Mouse (Mus musculus) cerebral cortex, adult 2 months (tissue): ENCODE data around the gene Phf20.

Experiments
- WGBS: fragments of 180-500 bp; shearing (Covaris S2); methylation state at CpG from one replicate; pipeline ENCODE4 v1.1.7; 2018; 5-methylcytosine and 5-hydroxymethylcytosine counted together

Phf20 gene

DNA sequence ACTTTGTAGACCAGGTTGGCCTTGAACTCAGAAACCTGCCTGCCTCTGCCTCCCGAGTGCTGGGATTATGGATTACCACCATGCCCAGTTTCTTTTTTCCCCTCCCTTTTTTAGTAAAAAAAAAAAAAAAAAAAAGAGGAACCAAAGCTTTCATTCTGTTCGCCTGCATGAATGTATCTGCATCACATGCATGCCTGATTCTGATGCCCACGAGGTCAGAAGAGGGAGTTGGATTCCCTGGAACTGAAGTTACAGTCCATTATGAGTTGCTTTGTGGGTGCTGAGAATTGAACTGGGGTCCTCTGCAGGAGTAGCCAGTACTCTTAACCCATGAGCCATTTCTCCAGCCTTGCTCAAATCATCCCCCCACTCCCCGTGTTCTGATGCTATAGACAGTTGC is 5.2 kb downstream of the Phf20 start:
- WGBS = 83% methylated on average over 4 of the region's 4 CpGs

DNA sequence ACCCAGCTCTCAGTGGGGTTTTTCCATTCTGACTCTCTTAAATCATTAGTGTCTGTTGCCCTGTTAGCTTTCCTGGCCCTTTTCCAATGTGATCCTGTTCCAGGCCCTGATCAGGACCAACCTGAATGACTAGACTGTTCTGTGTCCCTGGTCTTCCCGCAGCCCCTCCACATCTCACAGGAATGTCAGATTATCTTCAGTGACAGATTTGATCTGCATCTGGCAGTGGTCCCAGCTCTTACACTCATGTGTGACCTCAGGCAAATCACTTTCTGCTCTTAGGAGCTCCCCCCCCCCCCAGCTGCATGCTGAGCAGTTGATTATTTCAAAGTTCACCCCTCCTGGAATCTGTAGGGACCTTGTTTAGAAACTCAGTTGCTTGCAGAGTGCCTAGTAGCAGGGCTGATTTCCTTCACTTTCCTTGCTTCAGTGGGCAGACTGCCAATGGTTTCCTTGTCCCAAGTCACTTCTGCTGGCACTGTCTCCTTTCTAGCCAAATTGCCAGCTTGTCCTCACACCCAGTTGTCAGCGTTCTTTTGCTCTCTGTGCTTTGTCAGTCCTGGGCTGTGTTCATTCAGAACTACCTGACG is 6.7 kb downstream of the Phf20 start:
- WGBS = 32% methylated on average over 3 of the region's 3 CpGs

DNA sequence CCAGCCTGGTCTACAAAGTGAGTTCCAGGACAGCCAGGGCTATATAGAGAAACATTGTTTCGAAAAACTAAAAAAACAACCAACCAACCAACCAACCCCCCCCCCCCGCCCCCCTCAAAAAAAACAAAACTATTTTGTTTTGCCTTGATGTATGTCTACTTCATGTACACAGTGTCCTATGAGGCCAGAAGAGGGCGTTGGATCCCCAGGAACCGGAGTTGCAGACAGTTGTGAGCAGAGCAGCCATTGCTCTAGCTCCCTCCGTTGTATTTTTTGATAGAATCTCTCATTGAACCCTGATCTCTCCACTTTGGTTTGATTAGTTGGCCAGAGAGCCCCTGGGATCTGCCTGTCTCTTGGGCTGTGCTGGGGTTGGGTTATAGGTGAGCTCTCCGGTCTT is 7.7 kb downstream of the Phf20 start:
- WGBS = 90% methylated on average over 6 of the region's 6 CpGs

DNA sequence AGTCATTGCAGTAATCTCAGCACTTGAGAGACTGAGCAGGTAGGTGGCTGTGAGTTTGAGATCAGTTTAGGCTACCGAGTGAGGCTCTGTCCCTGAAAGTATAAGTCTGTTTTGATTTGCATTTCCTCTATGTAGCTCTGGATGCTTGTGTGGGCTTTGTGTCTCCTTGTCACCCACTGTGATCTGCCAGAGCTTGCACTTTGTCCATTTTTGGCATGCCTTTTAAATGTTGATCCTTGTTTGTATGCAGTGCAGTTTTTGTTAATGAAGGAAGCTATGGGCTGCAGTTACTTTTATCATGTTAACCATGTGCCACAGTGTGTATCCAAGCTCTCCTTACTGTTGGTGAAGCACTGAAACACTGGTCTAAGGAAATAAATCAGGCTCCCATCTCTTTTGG is 21.5 kb downstream of the Phf20 start:
- 17% methylated on average over 1 of the region's 1 CpGs for WGBS

DNA sequence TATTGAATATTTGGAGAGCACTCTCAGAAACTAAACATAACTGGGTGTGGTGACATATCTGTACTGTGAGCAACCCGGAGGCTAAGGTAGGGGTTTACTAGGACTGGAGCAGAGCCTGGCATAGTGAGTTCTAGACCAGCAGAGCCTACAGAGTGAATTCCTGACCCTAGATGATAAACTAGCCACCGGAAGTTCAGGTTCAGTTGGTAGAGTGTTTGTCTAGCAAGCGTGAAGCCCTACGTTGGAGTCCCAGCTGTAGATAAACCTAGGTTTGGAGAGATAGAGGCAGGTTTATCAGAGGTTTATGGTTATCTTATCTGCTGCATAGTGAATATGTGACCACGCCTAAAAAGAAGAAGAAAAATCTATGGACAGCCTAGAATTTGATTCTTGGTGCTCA is 27.8 kb downstream of the Phf20 start:
- 93% methylated on average over 5 of the region's 5 CpGs for WGBS

DNA sequence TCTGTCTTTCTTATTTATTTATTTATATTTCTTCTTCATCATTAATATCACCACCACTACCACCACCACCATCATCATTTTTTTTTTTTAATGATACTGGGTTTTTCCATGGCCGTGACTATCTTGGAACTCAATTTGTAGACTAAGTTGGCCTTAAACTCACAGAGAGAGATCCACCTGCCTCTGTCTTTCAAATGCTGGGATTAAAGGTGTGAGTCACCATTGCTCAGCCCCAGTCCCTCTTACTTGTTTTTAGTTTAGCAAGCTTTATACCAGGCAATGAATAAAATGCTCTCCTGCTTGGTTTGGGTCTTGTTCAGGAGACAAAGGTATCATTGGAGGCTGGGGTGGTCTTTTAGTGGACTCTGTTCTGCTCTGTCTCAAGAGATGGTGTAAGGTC is 31.4 kb downstream of the Phf20 start:
- 97% methylated on average over 1 of the region's 1 CpGs for WGBS

DNA sequence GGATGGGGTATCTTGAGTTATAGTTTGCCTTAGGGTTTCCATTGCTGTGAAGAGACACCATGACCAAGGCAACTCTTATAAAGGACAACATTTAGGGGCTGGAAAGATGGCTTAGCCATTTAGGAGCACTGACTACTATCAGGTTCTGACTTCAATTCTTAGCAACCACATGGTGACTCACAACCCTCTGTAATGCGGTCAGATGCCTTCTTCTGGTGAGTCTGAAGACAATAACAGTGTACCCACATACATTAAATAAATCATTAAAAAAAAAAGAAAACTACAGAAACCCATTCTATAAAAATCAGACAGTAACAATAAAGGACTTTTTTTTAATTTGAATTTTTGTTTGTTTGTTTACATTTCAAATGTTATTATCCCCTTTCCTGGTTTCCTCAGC is 32.9 kb downstream of the Phf20 start:
- 72% methylated on average over 1 of the region's 1 CpGs for WGBS

DNA sequence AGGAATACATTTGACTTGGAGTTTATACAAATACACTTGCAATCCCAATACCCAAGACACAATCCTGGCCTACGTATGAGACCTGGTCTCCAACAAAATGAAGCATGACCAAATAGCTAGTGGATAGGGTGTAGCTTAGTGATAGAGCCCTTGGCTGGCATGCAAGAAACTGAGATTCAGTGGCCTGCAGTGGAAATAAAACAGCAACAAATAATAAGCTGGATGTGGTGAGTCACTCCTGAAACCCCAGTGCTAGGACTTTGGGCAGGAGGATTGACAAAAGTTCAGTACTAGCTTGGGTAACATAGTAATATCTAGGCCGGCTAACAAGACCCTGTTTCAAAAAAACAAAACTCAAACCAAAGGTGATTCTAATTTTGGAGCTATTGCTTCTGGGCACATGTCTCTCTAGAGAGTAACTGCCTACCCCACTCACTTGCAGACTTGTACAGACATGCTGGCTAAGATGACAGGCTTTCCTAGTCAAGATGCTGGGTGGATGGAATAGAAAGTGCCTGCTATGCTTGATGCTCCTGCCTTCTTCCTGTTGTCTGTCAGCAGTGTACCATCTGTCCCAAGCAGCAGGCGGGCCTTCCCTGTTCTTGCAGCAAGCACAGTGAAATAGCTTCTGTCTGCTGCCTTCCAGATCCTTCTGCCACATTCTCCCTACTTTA is 37.1 kb downstream of the Phf20 start:
- 49% methylated on average over 3 of the region's 3 CpGs for WGBS

DNA sequence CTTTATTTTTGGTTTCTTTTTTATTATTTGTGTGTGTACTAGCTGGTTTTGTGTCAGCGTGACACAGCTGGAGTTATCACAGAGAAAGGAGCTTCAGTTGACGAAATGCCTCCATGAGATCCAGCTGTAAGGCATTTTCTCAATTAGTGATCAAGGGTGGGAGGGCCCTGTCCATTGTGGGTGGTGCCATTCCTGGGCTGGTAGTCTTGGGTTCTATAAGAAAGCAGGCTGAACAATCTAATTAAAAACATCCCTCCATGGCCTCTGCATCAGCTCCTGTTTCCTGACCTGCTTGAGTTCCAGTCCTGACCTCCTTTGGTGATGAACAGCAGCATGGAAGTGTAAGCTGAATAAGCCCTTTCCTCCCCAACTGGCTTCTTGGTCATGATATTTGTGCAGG is 37.8 kb downstream of the Phf20 start:
- WGBS = 40% methylated on average over 2 of the region's 2 CpGs

DNA sequence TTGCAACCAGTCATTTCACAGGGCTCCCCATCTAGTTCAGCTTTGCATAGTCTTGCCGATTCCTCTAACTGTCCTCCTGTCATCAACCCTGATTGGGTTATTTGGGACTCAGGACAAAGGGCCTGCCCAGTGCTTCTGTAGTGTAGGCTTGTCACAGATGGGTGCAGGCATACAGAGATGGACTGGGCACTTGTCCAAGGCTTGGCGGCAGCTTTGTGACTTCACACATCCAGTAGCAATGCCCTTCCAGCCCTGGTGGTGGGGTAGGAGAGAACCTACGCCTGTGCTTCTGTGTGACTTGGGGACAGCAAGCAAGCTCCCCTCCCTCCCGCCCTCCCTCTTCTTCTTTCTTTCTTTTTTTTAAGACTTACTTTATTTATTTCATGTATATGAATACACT is 39.6 kb downstream of the Phf20 start:
- 48% methylated on average over 4 of the region's 4 CpGs for WGBS

DNA sequence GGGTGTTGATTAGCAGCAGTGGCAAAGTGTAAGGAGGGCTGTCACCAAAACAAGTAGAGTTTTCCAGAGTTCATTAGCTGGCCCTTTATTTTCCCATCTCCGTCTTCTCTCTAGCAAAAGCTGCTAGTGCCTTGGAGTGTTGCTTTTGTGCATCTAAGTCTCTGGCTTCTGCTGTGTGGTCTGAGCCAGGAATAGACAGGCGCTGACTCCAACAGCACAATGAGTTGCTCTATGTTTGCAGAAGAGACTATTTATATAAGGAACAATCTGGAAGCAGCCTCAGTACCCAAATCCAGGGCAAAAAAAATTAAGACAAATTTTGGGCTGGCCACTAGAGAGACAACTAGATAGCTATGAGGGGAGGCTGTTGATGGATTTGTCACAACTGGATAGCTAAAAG is 45.4 kb downstream of the Phf20 start:
- WGBS = 25% methylated on average over 2 of the region's 2 CpGs

DNA sequence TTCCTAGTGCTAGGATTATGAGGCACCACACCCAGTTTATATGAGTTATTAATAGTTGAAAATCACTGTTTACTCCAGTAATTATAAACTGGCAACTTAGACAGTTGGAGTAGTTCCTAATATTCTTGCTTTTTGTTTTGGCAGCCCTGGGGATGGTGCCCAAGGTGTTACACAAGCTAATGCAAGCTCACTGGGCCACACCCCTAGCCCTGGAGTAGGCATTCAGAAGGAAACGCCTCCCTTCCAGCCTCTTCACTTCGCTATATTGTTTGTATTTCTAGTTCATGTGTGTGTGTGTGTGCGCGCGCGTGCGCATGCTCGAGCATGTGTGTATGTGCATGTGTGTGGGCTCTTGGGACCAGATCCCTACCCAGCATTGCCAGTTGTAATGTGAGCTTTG is 46.7 kb downstream of the Phf20 start:
- WGBS = 90% methylated on average over 8 of the region's 8 CpGs

DNA sequence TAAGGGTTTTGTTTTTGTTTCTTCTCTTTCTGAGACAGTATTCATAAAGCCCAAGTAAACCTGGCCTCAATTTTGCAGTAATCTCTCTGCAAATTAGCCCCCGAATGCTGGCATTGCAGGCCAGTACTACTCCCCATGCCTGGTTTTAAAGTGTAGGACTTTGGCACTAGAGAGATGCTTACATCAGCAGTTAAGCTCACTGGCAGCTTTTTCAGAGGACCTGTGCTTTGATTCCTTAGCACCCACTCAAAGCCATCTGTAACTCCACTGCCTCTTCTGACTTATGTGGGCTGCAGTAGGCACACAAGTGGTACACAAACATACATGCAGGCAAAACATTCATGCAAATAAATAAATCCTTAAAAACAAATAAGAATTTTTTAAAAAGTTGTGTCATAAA is 55.0 kb downstream of the Phf20 start:
- WGBS = 63% methylated on average over 1 of the region's 1 CpGs

DNA sequence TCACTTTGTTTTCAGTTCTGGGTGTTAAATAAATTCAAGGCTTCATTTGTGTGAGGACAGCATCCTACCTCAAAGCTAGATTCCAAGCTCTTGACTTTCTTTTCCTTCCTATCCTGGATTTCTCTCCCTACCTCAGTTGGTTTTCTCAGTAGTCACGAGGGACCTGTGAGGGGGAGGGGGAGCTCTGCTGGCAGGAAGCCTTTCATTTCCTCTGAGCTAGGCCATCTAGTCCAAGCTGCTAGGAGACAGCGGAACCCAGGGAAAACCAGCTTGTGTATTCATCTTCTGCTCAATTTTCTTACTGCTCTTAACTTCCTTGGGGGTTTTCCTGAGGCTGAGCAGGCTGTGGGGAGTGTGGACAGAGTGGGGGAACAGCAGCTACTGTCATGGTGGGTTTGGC is 60.8 kb downstream of the Phf20 start:
- WGBS = 10% methylated on average over 2 of the region's 2 CpGs

DNA sequence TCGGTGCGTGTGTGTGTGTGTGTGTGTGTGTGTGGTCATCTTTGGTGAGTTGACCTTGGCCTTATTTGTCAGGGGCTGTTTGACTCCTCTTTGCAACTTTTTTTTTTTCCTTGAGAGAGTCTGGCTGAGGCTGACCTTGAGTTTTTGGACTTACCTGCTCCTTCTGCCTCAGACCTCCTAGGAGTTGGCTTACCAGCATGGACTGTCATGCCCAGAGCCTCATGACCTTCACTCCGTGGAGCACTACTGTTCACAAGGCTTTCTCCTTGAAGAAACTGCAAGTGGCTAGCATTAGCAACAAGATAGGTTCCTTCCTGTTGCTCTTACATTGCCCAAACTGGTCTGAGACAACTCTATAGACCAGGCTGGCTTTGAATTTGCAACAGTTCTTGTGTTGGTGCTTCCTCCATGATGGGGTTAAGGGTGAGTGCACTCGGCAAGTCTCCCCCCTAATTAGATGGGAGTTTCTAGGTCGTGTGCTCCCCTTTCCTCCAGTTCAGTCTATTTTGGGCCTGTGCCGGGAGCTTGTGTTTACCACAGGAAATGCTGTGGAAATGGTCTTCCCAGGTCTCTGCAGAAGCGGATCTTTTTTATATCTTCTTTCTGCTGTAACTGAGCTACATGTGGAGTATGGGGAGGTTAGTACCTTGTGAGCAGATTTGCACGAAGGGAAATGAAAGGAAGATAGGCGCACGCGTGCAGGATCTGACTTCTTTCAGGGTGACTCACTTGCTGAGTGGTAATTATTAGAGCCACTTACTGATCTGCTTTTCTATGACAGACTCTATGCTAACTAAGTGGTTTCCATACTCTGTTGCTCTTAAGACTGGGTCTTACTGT is 61.9 kb downstream of the Phf20 start:
- 66% methylated on average over 11 of the region's 11 CpGs for WGBS

DNA sequence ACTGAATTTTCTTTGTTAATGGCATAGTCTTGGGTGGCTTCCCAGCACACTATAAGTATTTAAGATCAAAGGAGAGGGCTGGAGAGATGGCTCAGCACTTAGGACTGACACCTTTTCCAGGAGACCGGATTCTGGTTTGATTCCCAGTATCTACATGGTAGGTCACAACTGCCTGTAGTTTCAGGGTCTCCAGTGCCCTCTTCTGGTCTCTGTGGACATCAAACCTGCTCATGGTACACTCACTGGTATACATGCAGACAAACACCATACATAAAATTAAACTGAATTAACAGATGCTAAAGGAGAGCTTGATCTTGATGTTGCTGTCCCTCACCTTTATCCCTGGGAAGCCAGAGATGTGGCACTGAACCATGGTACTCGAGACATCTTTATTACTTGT is 64.7 kb downstream of the Phf20 start:
- WGBS = 77% methylated on average over 2 of the region's 2 CpGs

DNA sequence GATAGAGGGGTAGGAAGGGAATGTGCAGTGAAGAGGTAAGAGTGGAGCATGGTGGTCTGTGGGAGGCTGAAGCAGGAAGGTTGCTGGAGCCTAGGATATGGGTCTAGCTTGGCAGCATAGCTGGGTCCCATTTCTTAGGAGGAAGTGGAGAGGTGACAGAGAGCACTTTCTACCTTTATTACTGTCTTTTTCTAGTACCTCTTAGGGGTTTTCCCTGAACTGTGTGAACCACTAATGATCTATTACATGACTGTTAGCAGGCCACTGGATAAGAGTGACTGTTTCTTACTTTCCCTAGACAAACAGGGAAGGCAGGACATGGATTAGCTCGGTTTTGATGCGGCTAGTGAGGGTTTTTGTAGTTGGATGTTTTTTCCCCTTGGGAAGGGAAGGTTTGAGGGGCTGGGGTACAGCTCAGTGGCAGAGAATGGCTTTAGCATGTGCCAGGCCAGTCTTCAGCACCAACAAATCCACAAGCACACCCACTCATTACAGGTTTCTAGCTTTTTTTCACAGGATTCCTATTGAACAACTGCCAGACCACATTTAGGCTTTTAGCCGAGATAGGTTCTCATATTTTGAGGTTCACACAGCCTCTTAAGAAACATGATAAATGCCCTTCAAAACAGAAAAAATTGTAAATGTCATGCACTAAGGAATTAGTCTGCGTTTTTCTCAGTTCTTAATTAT is 67.1 kb downstream of the Phf20 start:
- 70% methylated on average over 4 of the region's 4 CpGs for WGBS

DNA sequence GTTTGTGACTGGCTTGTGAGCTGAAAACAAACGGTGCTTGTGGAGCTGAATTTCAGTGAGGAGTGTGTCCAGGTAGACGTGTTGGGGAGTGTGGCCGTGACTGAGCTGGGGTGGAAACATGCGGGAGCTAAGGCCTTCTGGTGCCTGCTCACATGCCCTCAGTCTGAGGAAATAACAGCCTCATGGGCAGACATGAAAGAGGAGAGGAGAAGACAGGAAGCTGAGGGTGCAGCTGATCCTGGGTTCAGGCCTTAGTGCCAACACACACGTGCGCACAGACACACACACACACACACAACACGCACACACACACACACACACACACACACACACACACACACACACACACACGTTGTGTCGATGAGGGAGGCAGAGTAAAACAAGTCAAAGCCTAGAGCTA is 71.4 kb downstream of the Phf20 start:
- 97% methylated on average over 6 of the region's 9 CpGs for WGBS

DNA sequence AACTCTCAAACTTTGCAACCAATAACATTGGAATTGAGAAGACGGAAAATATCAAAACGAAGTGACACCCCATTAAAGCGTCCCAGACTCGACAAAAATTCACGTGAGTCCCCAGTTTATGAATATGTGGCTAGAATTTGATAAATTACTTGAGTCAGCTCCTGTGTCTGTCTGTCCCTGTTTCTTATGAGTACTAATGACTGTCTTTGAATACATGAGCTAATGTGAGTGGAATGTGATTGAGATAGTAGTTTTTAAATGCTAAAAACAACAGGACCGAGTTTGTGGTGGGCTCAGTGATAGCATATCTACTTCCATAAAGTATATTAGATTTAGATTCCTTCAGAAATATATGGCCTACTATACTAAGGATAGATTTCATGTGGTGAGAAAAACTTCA is 76.3 kb downstream of the Phf20 start:
- 93% methylated on average over 6 of the region's 6 CpGs for WGBS

DNA sequence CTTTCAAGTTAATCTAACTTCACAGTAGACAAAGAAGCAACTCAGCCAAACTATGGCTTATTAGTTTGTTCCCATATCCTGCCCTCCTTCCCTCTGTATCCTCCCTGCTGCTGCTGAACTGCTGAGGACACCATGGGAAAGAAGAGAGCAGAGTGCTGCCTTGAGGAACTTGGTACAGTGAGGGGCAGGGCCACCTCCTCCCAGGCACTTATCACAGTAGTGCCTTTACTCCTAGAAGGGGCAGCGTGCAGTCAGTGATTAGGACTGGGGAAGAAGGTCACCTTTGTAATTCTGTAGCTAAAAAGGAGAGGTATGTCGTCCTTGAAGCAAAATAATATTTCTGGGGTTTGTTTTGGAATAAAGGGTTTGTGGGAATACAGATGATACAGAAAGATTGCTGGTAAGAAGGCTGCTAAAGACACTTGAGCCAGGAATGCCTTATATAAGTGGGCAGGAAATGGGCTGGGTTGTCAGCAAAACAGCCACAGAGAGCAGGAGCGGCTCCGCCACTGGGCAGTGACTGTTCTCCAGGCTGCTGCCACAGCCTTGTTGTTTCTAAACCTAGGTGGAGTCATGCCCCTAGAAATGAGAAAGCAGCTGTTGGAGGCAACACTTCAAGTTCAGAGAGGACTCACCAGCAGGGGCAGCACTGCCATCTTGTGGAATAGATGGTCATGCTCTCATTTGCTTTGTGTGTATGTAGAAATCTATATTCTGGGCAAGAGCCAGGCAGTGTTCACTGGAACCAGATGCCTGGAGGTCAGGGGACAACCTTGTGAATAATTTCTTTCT is 82.2 kb downstream of the Phf20 start:
- 24% methylated on average over 4 of the region's 4 CpGs for WGBS

DNA sequence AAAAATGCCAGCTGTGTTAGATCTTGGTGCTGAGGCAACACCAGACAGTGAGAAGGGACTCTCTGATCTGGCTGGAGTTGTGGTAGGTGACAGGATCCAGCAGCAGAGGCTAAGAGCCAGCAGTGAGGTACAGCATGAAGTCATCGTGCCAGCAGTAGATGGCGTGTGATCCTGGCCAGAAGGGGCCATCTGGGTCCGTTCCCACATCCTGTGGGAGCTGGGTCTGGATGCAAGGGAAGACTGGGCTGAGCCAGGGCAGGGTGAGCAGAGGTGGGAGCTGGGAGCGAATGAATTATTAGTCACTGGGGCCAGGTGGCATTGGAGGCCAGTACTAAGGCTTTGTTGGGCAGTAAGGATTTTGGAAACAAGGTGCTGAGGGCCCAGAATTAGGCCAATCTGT is 85.0 kb downstream of the Phf20 start:
- WGBS = 50% methylated on average over 4 of the region's 4 CpGs

DNA sequence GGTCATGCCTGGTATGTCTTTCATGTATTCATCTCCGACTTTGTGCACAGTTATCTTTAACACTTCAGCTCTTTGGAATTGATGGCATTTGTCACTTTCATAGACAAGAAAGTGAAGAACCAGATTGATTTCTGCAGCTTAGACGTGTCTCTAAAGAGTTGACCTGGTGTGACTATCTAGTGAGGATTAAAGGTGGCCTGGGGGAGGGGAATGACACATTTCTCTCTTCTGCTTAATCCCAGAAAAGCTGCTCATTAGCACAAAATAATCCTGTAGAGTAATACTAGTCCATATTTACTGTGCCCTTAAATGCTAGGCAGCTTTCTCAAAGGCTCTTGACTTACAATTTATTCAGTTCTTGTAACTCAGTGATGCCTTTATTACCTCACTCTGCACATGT is 88.9 kb downstream of the Phf20 start:
- WGBS = 79% methylated on average over 2 of the region's 2 CpGs
